Mouse (Mus musculus) frontal cortex, postnatal 14 days (tissue): ENCODE results near the gene Ncapd3.

Experiments
- DNase-seq, 2 experiments: peaks; one replicate each; pipeline ENCODE4 v3.0.0; 2022; ENCODE audit warnings: low spot score in 2 of 2

The Ncapd3 gene

DNA sequence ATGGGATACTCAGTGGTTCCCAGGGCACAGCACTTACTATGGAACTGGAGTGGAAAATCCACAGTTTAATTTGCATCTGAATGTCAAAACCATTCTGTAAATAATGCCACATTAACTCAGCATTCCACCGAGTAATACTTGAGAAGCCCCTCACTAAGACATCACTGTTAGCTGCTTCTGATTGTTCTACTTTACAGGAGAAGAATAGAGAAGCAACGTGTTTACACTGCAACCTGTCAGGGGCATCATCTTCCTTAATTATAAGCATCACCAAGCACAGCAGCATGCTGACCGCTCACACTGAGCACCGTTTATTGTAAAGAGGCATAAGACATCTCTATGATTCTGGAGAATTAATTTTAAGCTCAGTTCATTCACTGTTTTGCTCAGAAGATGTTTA, 93.0 kb downstream of the Ncapd3 start:
- DNase-seq = no peak

DNA sequence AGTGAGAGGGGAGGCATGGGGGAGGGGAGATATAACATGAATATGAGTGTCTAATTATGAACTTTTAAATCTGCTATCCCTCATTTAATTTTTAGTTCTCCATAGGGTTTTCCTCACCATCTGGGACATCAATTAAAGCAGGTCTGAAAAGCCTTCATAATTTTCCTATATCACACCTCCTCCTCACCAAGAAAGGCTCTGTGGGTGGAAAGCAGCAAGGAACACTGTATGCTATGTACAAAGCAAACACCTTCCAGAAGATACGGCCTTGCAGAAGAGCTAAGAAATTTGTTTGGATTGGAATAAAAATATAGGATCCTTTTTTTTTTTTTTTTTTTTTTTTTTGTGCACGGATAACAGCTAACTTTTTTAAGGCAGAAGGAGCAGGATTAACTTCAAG, 94.0 kb downstream of the Ncapd3 start:
- DNase-seq = no peak

DNA sequence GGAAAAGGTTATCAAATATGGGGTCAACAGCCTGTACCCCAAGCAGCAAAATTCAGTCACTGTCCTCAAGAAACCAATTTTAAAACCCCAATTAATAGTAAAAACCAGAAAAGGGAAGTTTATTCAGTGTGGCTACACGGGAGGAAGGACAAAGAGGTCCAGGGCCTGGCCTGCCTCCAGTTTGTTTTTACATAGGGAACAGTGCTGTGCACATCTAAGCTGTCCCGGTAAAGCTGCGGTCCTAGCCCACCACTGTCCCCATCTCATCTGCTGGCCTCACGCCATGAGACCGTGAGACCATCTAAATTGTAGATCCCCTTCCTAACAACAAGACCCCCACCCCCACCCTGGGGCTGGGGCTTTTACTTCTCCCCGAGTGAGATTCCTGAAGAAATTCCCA, 95.5 kb downstream of the Ncapd3 start:
- DNase-seq = no peak

DNA sequence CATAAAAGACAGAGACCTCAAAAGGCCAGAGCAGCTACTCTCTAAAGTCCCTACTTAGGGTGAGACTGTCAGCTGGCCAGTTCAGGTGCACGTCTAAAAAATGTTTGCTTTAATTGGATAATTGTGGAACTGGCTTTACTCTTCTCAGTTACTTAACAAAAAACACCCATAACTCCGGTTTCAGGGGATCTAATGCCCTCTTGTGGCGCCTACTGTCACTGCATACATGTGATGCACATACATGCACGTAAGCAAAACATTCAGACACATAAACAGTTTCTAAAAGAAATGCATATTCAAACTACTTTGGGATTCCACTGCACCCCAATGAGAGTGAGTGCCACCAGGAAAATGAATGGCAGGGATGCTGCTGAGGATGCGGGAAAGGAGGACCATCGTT, 96.6 kb downstream of the Ncapd3 start:
- DNase-seq = no peak

DNA sequence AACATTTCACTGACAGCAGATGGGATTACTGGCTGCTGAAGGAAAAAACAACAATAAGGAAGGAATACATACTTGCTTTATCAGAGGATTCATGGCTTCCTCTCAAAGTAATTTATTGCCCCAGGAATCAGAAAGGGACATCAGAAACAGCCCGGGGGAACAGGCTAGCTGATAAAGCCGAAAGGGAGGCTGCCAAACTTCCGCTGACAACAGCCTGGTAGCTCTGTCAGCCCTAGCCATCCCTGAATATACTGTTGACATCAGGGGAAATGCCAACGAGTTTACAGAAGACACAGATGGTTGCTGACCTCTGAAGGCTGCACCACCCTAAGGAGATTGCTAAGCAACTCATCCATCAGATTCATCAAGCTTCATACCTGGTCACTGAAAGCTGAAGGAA, 98.7 kb downstream of the Ncapd3 start:
- no peak for DNase-seq

DNA sequence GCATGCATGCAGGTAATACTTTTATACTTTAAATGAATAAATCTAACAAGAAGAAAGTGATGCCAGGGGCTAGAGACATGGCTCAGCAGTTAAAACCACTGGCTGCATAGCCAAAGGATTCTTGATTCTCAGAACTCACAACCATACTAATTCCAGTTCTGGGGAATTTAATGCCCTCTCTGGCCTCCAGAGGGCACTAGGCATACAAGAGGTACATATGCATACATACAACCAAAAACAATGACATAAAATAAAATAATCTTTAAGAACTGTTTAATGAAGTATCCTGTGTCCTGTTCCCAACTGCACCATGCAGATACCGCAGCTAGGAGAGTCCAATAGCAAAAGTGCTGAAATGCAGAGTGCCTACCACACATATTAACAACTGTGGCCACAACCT, 104.4 kb downstream of the Ncapd3 start:
- DNase-seq = no peak

DNA sequence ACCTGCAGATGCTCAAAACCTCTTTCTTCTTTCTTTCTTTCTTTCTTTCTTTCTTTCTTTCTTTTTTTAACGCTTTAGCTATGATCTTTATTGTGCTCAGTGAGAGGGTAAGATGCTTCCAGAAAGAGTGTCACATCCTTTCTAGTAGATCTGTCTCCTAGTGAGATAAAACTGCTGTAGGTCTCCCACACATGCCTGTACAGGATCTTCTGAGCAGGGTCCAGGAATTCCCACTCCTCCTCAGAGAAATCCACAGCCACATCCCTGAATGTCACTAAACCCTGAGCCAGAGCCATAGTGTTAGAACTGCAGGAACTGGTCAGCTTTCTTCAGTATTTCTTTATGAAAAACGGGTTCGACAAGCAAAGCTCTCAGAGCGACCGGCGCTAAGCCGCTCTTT, 105.4 kb downstream of the Ncapd3 start:
- no peak for DNase-seq

DNA sequence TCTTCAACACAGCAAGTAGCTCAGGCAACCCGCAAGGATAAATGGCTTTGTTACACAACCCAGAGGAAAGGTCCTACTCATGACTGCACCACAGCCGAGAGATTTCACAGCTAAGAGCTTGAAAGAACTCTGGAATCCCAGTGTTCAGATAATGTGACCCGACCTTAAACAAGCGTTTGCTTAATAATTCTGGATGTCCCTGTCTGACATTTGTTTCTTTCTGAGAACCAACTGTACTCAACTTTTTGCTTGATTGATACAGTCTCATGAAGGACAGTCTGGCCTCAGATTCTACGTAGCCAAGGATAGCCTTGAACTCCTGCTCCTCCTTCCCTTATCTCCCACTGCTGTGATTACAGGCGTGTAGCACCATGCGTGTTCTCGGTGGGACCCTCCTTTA, 106.7 kb downstream of the Ncapd3 start:
- DNase-seq = no peak

DNA sequence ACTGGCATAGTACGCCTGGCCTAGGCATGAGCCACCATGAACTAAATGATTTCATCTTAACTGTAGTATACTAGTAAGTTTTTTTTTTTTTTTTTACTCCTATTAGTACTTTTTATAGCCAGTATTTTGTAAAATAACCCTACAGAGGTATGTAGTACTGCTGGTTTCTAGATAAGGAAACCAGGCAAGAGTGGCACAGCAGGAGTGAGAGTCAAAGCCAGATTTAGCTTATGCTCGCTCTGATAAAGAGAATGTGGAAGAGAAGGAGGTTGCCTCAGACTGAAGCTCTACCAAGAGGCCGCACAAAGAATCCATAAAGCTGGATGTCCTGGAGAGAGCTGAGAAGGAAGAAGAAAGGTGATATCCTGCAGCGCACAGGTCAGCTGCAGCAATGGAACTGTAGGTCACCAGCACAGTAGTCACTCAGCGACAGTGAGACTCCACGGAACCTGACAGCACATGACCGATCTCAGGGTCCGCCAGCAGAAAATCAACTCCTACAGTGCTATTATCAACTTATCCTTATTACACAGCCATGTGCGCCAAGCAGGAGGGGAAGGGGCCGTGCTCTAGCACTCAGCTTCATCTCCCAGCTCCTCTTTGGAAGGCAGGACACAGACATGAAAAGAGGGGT, 110.6 kb downstream of the Ncapd3 start:
- no peak for DNase-seq

DNA sequence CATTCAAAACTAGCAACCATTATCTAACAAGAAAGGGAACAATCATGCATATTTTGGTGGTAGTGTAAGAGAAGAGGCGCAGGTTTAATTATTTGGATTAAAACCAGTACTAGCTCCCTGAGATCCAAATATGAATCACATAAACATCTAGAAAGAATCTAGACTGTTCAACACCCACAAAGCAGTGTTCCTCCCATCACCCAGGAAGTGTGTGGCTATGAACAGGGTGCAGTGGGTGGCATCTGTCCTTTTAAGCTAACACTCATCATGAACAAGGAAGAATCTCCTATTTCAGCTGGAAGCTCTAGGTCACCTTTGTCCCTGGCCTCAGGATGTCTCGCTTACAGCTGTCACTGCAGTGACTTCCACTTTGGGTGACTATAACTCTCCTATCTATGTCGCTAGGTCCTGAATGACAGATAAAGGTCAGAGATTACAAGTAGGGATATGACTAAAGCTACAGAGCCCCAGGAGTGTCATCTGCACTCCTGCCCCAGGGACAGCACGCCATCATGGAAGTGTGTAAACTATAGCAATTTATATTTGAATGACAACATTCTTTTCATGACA, 114.4 kb downstream of the Ncapd3 start:
- no peak for DNase-seq
